In genomic region chr16:43303245-43304197, GRCm38 (mm10) we compare ENCODE assay signal across 9 mouse cellular contexts.
DNase-seq lines count a peak whose midpoint lies in the region; ATAC-seq and TF ChIP-seq lines count a peak whose summit lies in the region.
"Had no signal": no experiment of that assay in that cellular context is flagged by ENCODE, and none has a peak within 500 bp of the region (broad histone marks: within the 10 kb centered on the region; RNA-seq: fewer than 3 reads in every experiment).

No protein-coding gene starts in this region.

- no peaks in the 10 kb centered on the region for H3K27me3 ChIP-seq in limb, embryonic 15.5 days
- no peaks in the 10 kb centered on the region for H3K27me3 ChIP-seq in limb, embryonic 10.5 days (ENCODE audit: low read depth, poor library complexity, severe bottlenecking)
- no peaks in the 10 kb centered on the region for H3K27me3 ChIP-seq in forebrain, embryonic 16.5 days (replicated peaks; ENCODE audit: control insufficient read depth, insufficient read depth, low read length)
- no peaks in the 10 kb centered on the region for H3K27me3 ChIP-seq in lung, embryonic 14.5 days (ENCODE audit: insufficient read depth, low read length)
- H3K27me3 ChIP-seq in midbrain, embryonic 14.5 days (ENCODE audit: control insufficient read depth, insufficient read depth, low read length) = no peaks in the 10 kb centered on the region
- H3K27me3 ChIP-seq: neural tube, embryonic 12.5 days had no signal

- no peaks in the 10 kb centered on the region for H3K36me3 ChIP-seq in limb, embryonic 15.5 days
- no peaks in the 10 kb centered on the region for H3K36me3 ChIP-seq in limb, embryonic 10.5 days
- H3K36me3 ChIP-seq in forebrain, embryonic 16.5 days (ENCODE audit: control insufficient read depth, insufficient read depth) = no peaks in the 10 kb centered on the region
- H3K36me3 ChIP-seq in lung, embryonic 14.5 days (ENCODE audit: insufficient read depth) = no peaks in the 10 kb centered on the region
- no peaks in the 10 kb centered on the region for H3K36me3 ChIP-seq in midbrain, embryonic 14.5 days (ENCODE audit: control insufficient read depth, insufficient read depth, low read length)
- H3K36me3 ChIP-seq: neural tube, embryonic 12.5 days had no signal

- H3K27ac ChIP-seq in limb, embryonic 15.5 days = peak overlapping the region; percentile 55; the same call in 1 of the 2 replicates
- no peak overlapping the region for H3K27ac ChIP-seq in limb, embryonic 10.5 days
- H3K27ac ChIP-seq in forebrain, embryonic 16.5 days (ENCODE audit: low read length) = no peak overlapping the region
- H3K27ac ChIP-seq in lung, embryonic 14.5 days (ENCODE audit: low read depth) = no peak overlapping the region
- H3K27ac ChIP-seq in midbrain, embryonic 14.5 days (replicated peaks; ENCODE audit: low read depth, low read length) = no peak overlapping the region
- H3K27ac ChIP-seq: neural tube, embryonic 12.5 days had no signal

- no peak for TF ChIP-seq CTCF in lung, embryonic 14.5 days (IDR thresholded peaks at IDR 0.05; ENCODE audit: low read depth)

- no peaks in the 10 kb centered on the region for H3K9me3 ChIP-seq in limb, embryonic 15.5 days
- H3K9me3 ChIP-seq in limb, embryonic 10.5 days (replicated peaks) = no peaks in the 10 kb centered on the region
- H3K9me3 ChIP-seq in forebrain, embryonic 16.5 days (ENCODE audit: control insufficient read depth, low read length) = no peaks in the 10 kb centered on the region
- no peaks in the 10 kb centered on the region for H3K9me3 ChIP-seq in lung, embryonic 14.5 days (ENCODE audit: low read depth, low read length)
- H3K9me3 ChIP-seq in midbrain, embryonic 14.5 days (ENCODE audit: control insufficient read depth, low read length) = no peaks in the 10 kb centered on the region
- H3K9me3 ChIP-seq: neural tube, embryonic 12.5 days had no signal

- ATAC-seq in limb, embryonic 15.5 days (ENCODE audit: insufficient number of reproducible peaks, low FRiP score, low TSS enrichment, low read depth) = no peak
- peak; percentile 87 for ATAC-seq in forebrain, embryonic 16.5 days
- ATAC-seq in lung, embryonic 14.5 days (ENCODE audit: insufficient read depth) = peak; percentile 41; the same call in 1 of the 2 replicates
- ATAC-seq in midbrain, embryonic 14.5 days (ENCODE audit: low FRiP score, low TSS enrichment) = no peak

- H3K4me3 ChIP-seq in limb, embryonic 15.5 days = no peak overlapping the region
- H3K4me3 ChIP-seq in limb, embryonic 10.5 days = no peak overlapping the region
- H3K4me3 ChIP-seq in forebrain, embryonic 16.5 days (replicated peaks; ENCODE audit: low read length) = no peak overlapping the region
- no peak overlapping the region for H3K4me3 ChIP-seq in lung, embryonic 14.5 days (ENCODE audit: low read depth, low read length)
- no peak overlapping the region for H3K4me3 ChIP-seq in midbrain, embryonic 14.5 days (replicated peaks; ENCODE audit: low read depth, low read length)
- H3K4me3 ChIP-seq: neural tube, embryonic 12.5 days had no signal

- 47% methylated on average over 9 of the region's 9 CpGs for WGBS in limb, embryonic 15.5 days
- WGBS in limb, embryonic 10.5 days = 46% methylated on average over 9 of the region's 9 CpGs
- 71% methylated on average over 9 of the region's 9 CpGs for WGBS in forebrain, embryonic 16.5 days
- 33% methylated on average over 9 of the region's 9 CpGs for WGBS in lung, embryonic 14.5 days
- 78% methylated on average over 9 of the region's 9 CpGs for WGBS in midbrain, embryonic 14.5 days

- no peak overlapping the region for H3K4me2 ChIP-seq in limb, embryonic 15.5 days
- H3K4me2 ChIP-seq in forebrain, embryonic 16.5 days (ENCODE audit: low read length) = no peak overlapping the region
- H3K4me2 ChIP-seq in lung, embryonic 14.5 days = no peak overlapping the region
- H3K4me2 ChIP-seq in midbrain, embryonic 14.5 days (ENCODE audit: low read length) = no peak overlapping the region
- H3K4me2 ChIP-seq: neural tube, embryonic 12.5 days had no signal

- peaks cover 9% of the 10 kb centered on the region; the same call in 1 of the 2 replicates for H3K4me1 ChIP-seq in limb, embryonic 15.5 days
- peaks cover 16% of the 10 kb centered on the region for H3K4me1 ChIP-seq in limb, embryonic 10.5 days
- 0 out of 2 replicates have a peak, but pooled peaks cover 8% of the 10 kb centered on the region for H3K4me1 ChIP-seq in forebrain, embryonic 16.5 days (replicated peaks; ENCODE audit: control insufficient read depth, insufficient read depth, low read length)
- H3K4me1 ChIP-seq in lung, embryonic 14.5 days (ENCODE audit: insufficient read depth) = no peaks in the 10 kb centered on the region
- no peaks in the 10 kb centered on the region for H3K4me1 ChIP-seq in midbrain, embryonic 14.5 days (ENCODE audit: control insufficient read depth, insufficient read depth, low read length)

- no peak overlapping the region for H3K9ac ChIP-seq in limb, embryonic 15.5 days
- no peak overlapping the region for H3K9ac ChIP-seq in forebrain, embryonic 16.5 days (replicated peaks; ENCODE audit: low read depth, low read length)
- no peak overlapping the region for H3K9ac ChIP-seq in lung, embryonic 14.5 days
- H3K9ac ChIP-seq in midbrain, embryonic 14.5 days (replicated peaks; ENCODE audit: low read length) = no peak overlapping the region
- H3K9ac ChIP-seq: neural tube, embryonic 12.5 days had no signal

- no peak for DNase-seq in limb, embryonic 10.5 days (ENCODE audit: low spot score)
- peak; percentile 79 for DNase-seq in adrenal gland, postnatal 14 days
- DNase-seq in heart, postnatal 4 days = peak; percentile 54
- DNase-seq in lung, embryonic 14.5 days = peak; percentile 24
- DNase-seq in natural killer cell, adult 2 months (ENCODE audit: low spot score in 2 of 2) = no peak
- no peak for DNase-seq in midbrain, embryonic 14.5 days

Comparison
In these comparisons a context has a peak if more than half of its experiments do, and no peak if none do; other contexts are left out.
1. ATAC-seq: peak in forebrain, embryonic 16.5 days (single experiment) and lung, embryonic 14.5 days (single experiment); none in limb, embryonic 15.5 days (single experiment) and midbrain, embryonic 14.5 days (single experiment).
2. DNase-seq: peak in adrenal gland, postnatal 14 days (single experiment), heart, postnatal 4 days (single experiment) and lung, embryonic 14.5 days (single experiment); none in limb, embryonic 10.5 days (single experiment), natural killer cell, adult 2 months (0 of 2) and midbrain, embryonic 14.5 days (single experiment).